Mouse (Mus musculus): ENCODE measurements around the gene Tas2r119. TPM values are rescaled to one million over a fixed set of nuclear protein-coding genes. Genes with fewer than 3 reads are reported as not detected.

The Tas2r119 gene
- not detected in 2 replicates for polyA plus RNA-seq (2014; fragmentation: Nextera tagmentation; extraction: Ambion mirVana)

GRCm38 (mm10) chr15:32176989-32177388 lies at the start of gene Tas2r119:
Gene Tas2r119, plus strand, starts transcription at chr15:32177289.
- H3K4me3 ChIP-seq (ENCODE audit: low read depth, low read length) = no peak within 1 kb of the TSS
- H3K27ac ChIP-seq (ENCODE audit: low read depth) = no peak within 1 kb of the TSS
- no peak within 1 kb of the TSS for H3K4me2 ChIP-seq
- DNase-seq = no peak
- WGBS = 81% methylated on average over 4 of the region's 4 CpGs
- TF ChIP-seq CTCF (IDR thresholded peaks at IDR 0.05; ENCODE audit: low read depth) = no peak
- H3K9me3 ChIP-seq (ENCODE audit: low read depth, low read length) = no peaks in the 10 kb centered on the region
- no peaks in the 10 kb centered on the region for H3K27me3 ChIP-seq (ENCODE audit: insufficient read depth, low read length)
- H3K36me3 ChIP-seq (ENCODE audit: insufficient read depth) = no peaks in the 10 kb centered on the region
- H3K9ac ChIP-seq = no peak within 1 kb of the TSS
- H3K4me1 ChIP-seq (ENCODE audit: insufficient read depth) = no peaks in the 10 kb centered on the region
- no peak for ATAC-seq (ENCODE audit: insufficient read depth)

DNA sequence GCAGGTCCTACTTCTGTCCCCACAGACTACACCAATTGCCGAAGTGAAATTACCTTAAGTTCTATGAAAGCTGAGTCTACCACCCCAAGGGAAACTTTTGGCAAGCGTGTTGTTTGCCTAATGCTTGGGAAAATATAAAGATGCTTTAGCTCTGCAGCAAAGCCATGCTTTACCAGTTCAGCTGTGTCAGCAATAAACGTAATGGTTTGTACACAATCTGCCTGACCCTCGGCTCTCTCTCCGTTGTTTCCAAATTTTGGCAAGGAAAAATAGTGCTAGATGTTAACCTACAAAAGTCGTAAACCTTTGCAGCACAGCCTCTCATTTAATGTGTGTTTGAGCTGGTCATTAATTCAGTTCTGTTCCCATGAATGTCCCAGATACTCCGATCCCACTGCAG lies 44.8 kb upstream of the Tas2r119 start:
- TF ChIP-seq CTCF (IDR thresholded peaks at IDR 0.05; ENCODE audit: low read depth) = no peak
- Histone ChIP-seq H3K4me2 (no peak overlapping the region), H3K27ac (ENCODE audit: low read depth) (no peak overlapping the region), H3K4me1 (ENCODE audit: insufficient read depth) (no peaks in the 10 kb centered on the region), H3K27me3 (ENCODE audit: insufficient read depth, low read length) (no peaks in the 10 kb centered on the region), H3K36me3 (ENCODE audit: insufficient read depth) (no peaks in the 10 kb centered on the region), H3K9me3 (ENCODE audit: low read depth, low read length) (no peaks in the 10 kb centered on the region), H3K4me3 (ENCODE audit: low read depth, low read length) (no peak overlapping the region), H3K9ac (no peak overlapping the region)
- ATAC-seq (ENCODE audit: insufficient read depth) = no peak
- peak; percentile 17 for DNase-seq
- 65% methylated on average over 7 of the region's 7 CpGs for WGBS

GRCm38 (mm10) chr15:32141657-32142056 lies 35.4 kb upstream of the Tas2r119 start:
- H3K27ac ChIP-seq (ENCODE audit: low read depth) = no peak overlapping the region
- H3K9ac ChIP-seq = no peak overlapping the region
- no peak for ATAC-seq (ENCODE audit: insufficient read depth)
- DNase-seq = no peak
- H3K4me3 ChIP-seq (ENCODE audit: low read depth, low read length) = no peak overlapping the region
- no peak for TF ChIP-seq CTCF (IDR thresholded peaks at IDR 0.05; ENCODE audit: low read depth)
- no peaks in the 10 kb centered on the region for H3K27me3 ChIP-seq (ENCODE audit: insufficient read depth, low read length)
- H3K4me1 ChIP-seq (ENCODE audit: insufficient read depth) = no peaks in the 10 kb centered on the region
- no peaks in the 10 kb centered on the region for H3K36me3 ChIP-seq (ENCODE audit: insufficient read depth)
- no peaks in the 10 kb centered on the region for H3K9me3 ChIP-seq (ENCODE audit: low read depth, low read length)
- no peak overlapping the region for H3K4me2 ChIP-seq

GRCm38 (mm10) chr15:32144269-32144668 lies 32.8 kb upstream of the Tas2r119 start:
- Histone ChIP-seq H3K4me2 (no peak overlapping the region), H3K4me1 (ENCODE audit: insufficient read depth) (no peaks in the 10 kb centered on the region), H3K9ac (no peak overlapping the region), H3K27ac (ENCODE audit: low read depth) (no peak overlapping the region), H3K4me3 (ENCODE audit: low read depth, low read length) (no peak overlapping the region), H3K27me3 (ENCODE audit: insufficient read depth, low read length) (no peaks in the 10 kb centered on the region), H3K36me3 (ENCODE audit: insufficient read depth) (no peaks in the 10 kb centered on the region), H3K9me3 (ENCODE audit: low read depth, low read length) (no peaks in the 10 kb centered on the region)
- no peak for DNase-seq
- no peak for TF ChIP-seq CTCF (IDR thresholded peaks at IDR 0.05; ENCODE audit: low read depth)
- 46% methylated on average over 3 of the region's 3 CpGs for WGBS
- no peak for ATAC-seq (ENCODE audit: insufficient read depth)

GRCm38 (mm10) chr15:32153404-32153803 lies 23.7 kb upstream of the Tas2r119 start:
- DNase-seq (no peak), ATAC-seq (ENCODE audit: insufficient read depth) (no peak)
- WGBS = 84% methylated on average over 2 of the region's 2 CpGs

GRCm38 (mm10) chr15:32153857-32154449 lies 23.1 kb upstream of the Tas2r119 start:
- no peak overlapping the region for H3K4me3 ChIP-seq (ENCODE audit: low read depth, low read length)
- no peak for DNase-seq
- H3K36me3 ChIP-seq (ENCODE audit: insufficient read depth) = no peaks in the 10 kb centered on the region
- H3K9ac ChIP-seq = no peak overlapping the region
- ATAC-seq (ENCODE audit: insufficient read depth) = no peak
- no peaks in the 10 kb centered on the region for H3K27me3 ChIP-seq (ENCODE audit: insufficient read depth, low read length)
- no peak for TF ChIP-seq CTCF (IDR thresholded peaks at IDR 0.05; ENCODE audit: low read depth)
- no peaks in the 10 kb centered on the region for H3K9me3 ChIP-seq (ENCODE audit: low read depth, low read length)
- no peak overlapping the region for H3K27ac ChIP-seq (ENCODE audit: low read depth)
- 44% methylated on average over 11 of the region's 11 CpGs for WGBS
- H3K4me1 ChIP-seq (ENCODE audit: insufficient read depth) = no peaks in the 10 kb centered on the region
- H3K4me2 ChIP-seq = no peak overlapping the region

More at GRCm38 (mm10) chr15:32153404-32153803, 23.7 kb upstream of the Tas2r119 start:
- Histone ChIP-seq H3K4me3 (ENCODE audit: low read depth, low read length) (no peak overlapping the region), H3K27me3 (ENCODE audit: insufficient read depth, low read length) (no peaks in the 10 kb centered on the region), H3K36me3 (ENCODE audit: insufficient read depth) (no peaks in the 10 kb centered on the region), H3K4me2 (no peak overlapping the region), H3K4me1 (ENCODE audit: insufficient read depth) (no peaks in the 10 kb centered on the region), H3K9ac (no peak overlapping the region), H3K27ac (ENCODE audit: low read depth) (no peak overlapping the region), H3K9me3 (ENCODE audit: low read depth, low read length) (no peaks in the 10 kb centered on the region)
- no peak for TF ChIP-seq CTCF (IDR thresholded peaks at IDR 0.05; ENCODE audit: low read depth)

DNA sequence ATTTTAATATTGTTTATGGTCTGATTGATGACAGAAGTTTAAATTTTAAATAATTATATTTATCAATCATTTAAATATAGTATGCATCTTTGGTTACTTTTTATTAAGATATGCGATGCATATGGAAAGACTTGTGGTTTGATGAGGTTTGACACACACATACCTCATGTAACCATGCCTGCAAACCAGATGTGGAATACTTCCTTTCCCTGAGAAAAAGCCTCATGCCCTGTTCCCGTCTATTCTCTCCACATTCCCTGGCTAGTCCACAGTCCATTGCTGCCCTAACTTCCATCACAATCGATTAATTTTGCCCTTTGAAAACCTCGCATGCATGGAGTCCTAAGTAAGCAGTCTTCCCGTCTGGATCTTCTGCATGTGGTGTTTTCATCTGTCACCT lies 21.0 kb upstream of the Tas2r119 start:
- no peak for TF ChIP-seq CTCF (IDR thresholded peaks at IDR 0.05; ENCODE audit: low read depth)
- H3K27ac ChIP-seq (ENCODE audit: low read depth) = no peak overlapping the region
- H3K27me3 ChIP-seq (ENCODE audit: insufficient read depth, low read length) = no peaks in the 10 kb centered on the region
- H3K4me3 ChIP-seq (ENCODE audit: low read depth, low read length) = no peak overlapping the region
- H3K9ac ChIP-seq = no peak overlapping the region
- no peak overlapping the region for H3K4me2 ChIP-seq
- no peaks in the 10 kb centered on the region for H3K4me1 ChIP-seq (ENCODE audit: insufficient read depth)
- H3K9me3 ChIP-seq (ENCODE audit: low read depth, low read length) = no peaks in the 10 kb centered on the region
- H3K36me3 ChIP-seq (ENCODE audit: insufficient read depth) = no peaks in the 10 kb centered on the region
- no peak for DNase-seq
- no peak for ATAC-seq (ENCODE audit: insufficient read depth)
- 65% methylated on average over 5 of the region's 5 CpGs for WGBS

- Histone ChIP-seq H3K27ac (ENCODE audit: low read depth) (no peak overlapping the region), H3K9me3 (ENCODE audit: low read depth, low read length) (no peaks in the 10 kb centered on the region), H3K9ac (no peak overlapping the region), H3K4me1 (ENCODE audit: insufficient read depth) (no peaks in the 10 kb centered on the region), H3K27me3 (ENCODE audit: insufficient read depth, low read length) (no peaks in the 10 kb centered on the region), H3K36me3 (ENCODE audit: insufficient read depth) (no peaks in the 10 kb centered on the region), H3K4me3 (ENCODE audit: low read depth, low read length) (no peak overlapping the region), H3K4me2 (no peak overlapping the region)
- no peak for DNase-seq
- TF ChIP-seq CTCF (IDR thresholded peaks at IDR 0.05; ENCODE audit: low read depth) = no peak
- ATAC-seq (ENCODE audit: insufficient read depth) = no peak
Observed at GRCm38 (mm10) chr15:32160281-32160680, 16.8 kb upstream of the Tas2r119 start.

All from lung, embryonic 14.5 days (tissue).